Mouse (Mus musculus) hindbrain, embryonic 14.5 days (tissue): ENCODE results near the gene Cep41. TPM values are rescaled to one million over a fixed set of nuclear protein-coding genes. Genes with fewer than 3 reads are reported as not detected.
A peak's percentile ranks its signal among the peaks of the same experiment; 100 is the strongest.

Source experiments
- ATAC-seq: fragments of 200-750 bp; cut with Nextera tagmentation; 2 replicates; pipeline ENCODE4 v1.8.0; 2017; ENCODE audit warnings: moderate number of reproducible peaks, mild to moderate bottlenecking, moderate TSS enrichment, moderate library complexity; ENCODE audit not compliant: low FRiP score
- DNase-seq: peaks from one replicate; pipeline ENCODE4 v3.0.0-alpha.2; 2015; ENCODE audit warnings: low spot score
- H3K27ac ChIP-seq: fragments of 300-500 bp; sonication (generic); 2 replicates; pipeline ENCODE4 v1.5.1; 2014; ENCODE audit warnings: mild to moderate bottlenecking, moderate library complexity
- H3K27me3 ChIP-seq: fragments of 300-500 bp; sonication (generic); 2 replicates; pipeline ENCODE4 v1.6.1; 2014; ENCODE audit warnings: mild to moderate bottlenecking, low read length, mixed read lengths; ENCODE audit not compliant: control insufficient read depth, insufficient read depth
- H3K36me3 ChIP-seq: fragments of 300-500 bp; sonication (generic); replicated peaks from 2 replicates; pipeline ENCODE4 v1.6.1; 2014; ENCODE audit not compliant: control insufficient read depth, insufficient read depth
- H3K4me1 ChIP-seq: fragments of 300-500 bp; sonication (generic); replicated peaks from 2 replicates; pipeline ENCODE4 v1.6.1; 2014; ENCODE audit warnings: antibody characterized with exemption, low read length, mixed read lengths; ENCODE audit not compliant: control insufficient read depth, insufficient read depth
- H3K4me2 ChIP-seq: fragments of 300-500 bp; sonication (generic); replicated peaks from 2 replicates; pipeline ENCODE4 v1.6.1; 2014; ENCODE audit warnings: mild to moderate bottlenecking, moderate library complexity
- H3K4me3 ChIP-seq: fragments of 300-500 bp; sonication (generic); replicated peaks from 2 replicates; pipeline ENCODE4 v1.5.1; 2014; ENCODE audit warnings: mild to moderate bottlenecking, low read length
- H3K9ac ChIP-seq: fragments of 300-500 bp; sonication (generic); 2 replicates; pipeline ENCODE4 v1.6.1; 2014
- H3K9me3 ChIP-seq: fragments of 300-500 bp; sonication (generic); 2 replicates; pipeline ENCODE4 v1.6.1; 2016; ENCODE audit warnings: low read length; ENCODE audit not compliant: control insufficient read depth
- WGBS: fragments of 180-500 bp; shearing (Covaris S2); extraction: QIAGEN DNeasy Blood & Tissue Kit; methylation state at CpG from one replicate; pipeline ENCODE4 v1.1.7; 2014; 5-methylcytosine and 5-hydroxymethylcytosine counted together
- polyA plus RNA-seq: library from polyadenylated mRNA; unstranded; fragments of >200 nt; fragmentation: Nextera tagmentation; extraction: Ambion mirVana; gene quantifications from 2 replicates; pipeline ENCODE4 v1.2.1, GENCODE M21; 2014

The Cep41 gene
- polyA plus RNA-seq, 1 experiment from 2014 or later: 12.2 TPM

DNA sequence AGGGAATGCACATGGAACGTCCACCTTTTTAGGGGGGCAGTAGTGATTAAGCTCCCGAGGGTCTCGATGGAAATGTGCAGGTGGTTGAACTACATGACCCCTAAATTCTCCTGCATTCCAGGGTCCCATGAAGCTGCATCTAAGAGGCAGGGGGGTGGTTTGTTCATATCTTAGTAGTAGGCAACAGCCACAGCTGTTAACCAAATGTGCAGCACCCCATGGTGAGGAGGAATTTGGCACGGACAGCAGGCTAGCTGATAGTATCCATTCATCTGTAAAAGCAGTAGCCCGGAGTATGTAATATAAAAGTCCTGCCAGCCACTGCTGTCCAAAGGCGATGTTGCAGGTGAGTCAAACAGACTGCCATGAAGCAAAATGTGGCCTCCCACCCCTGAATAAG, 48.2 kb downstream of the Cep41 start:
- Histone ChIP-seq H3K4me2 (no peak overlapping the region), H3K9ac (no peak overlapping the region), H3K27ac (no peak overlapping the region), H3K27me3 (no peaks in the 10 kb centered on the region), H3K4me1 (0 out of 2 replicates have a peak, but pooled peaks cover 8% of the 10 kb centered on the region), H3K4me3 (no peak overlapping the region), H3K36me3 (no peaks in the 10 kb centered on the region), H3K9me3 (no peaks in the 10 kb centered on the region)
- DNase-seq (no peak), ATAC-seq (no peak)
- WGBS: 69% methylated on average over 6 of the region's 6 CpGs

DNA sequence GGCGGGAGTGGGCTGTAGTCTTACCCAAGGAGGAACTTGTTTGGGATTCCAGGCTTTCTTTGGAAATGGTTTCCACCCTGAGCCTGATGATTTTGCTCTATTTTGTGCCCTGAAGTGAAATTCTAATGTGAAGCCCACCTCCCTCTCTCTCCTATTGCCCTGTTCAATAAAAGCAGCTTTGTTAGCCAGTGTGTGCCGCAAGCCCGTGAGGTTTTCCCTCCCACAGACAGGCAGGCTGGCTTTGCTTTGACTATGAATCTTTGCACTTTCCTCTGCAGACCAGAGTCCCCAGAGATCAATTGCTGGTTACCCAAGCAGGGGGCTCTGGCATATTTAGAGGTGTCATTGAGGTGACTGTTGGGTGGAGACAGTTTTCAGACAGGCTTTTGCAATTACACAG, 49.1 kb downstream of the Cep41 start:
- H3K4me3 ChIP-seq: no peak overlapping the region
- H3K4me1 ChIP-seq: no peaks in the 10 kb centered on the region
- 44% methylated on average over 3 of the region's 3 CpGs for WGBS
- no peak overlapping the region for H3K4me2 ChIP-seq
- no peak for DNase-seq
- no peak for ATAC-seq
- no peaks in the 10 kb centered on the region for H3K36me3 ChIP-seq
- H3K27me3 ChIP-seq: no peaks in the 10 kb centered on the region
- H3K27ac ChIP-seq: no peak overlapping the region; the same call in 1 of the 2 replicates
- no peaks in the 10 kb centered on the region for H3K9me3 ChIP-seq
- H3K9ac ChIP-seq: no peak overlapping the region

DNA sequence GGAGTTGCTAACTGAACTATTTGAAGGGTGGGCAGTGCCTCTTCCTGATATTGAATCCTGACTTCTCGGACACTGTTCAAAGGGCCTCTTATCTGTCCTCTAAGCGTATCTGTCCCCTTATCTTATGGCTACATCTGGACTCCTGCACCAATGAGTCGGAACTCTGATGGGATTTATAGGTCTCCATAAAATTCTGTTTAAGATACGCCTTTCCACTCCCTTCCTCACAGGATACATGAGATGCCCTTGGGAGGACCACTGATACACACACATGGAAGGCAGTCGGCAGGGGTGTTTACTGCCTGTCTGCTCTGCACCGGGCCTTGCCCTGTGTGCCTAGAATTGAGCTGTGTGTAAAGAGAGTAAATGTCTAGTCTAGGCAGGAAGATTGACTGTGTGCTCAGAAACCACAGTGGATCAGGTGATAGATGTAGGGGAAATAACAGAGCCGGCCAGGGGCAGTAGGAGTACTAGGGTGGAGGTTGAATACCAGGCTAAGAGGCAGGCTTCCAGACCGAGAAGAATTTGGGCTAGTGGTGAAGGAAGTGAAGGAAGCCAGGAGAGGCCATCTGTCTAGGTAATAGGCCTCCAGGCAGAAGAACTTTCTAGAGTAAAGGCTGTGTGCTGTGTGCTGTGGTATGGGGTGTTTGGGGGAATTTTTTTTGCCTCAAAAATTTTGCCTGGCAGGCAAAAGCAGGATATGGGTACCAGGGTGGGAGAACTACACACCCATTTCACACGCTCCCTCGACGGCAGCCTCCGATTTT, 49.7 kb downstream of the Cep41 start:
- DNase-seq (no peak), ATAC-seq (no peak)
- Histone ChIP-seq H3K27ac (no peak overlapping the region; the same call in 1 of the 2 replicates), H3K4me1 (no peaks in the 10 kb centered on the region), H3K9ac (no peak overlapping the region), H3K4me3 (no peak overlapping the region), H3K36me3 (no peaks in the 10 kb centered on the region), H3K9me3 (no peaks in the 10 kb centered on the region), H3K4me2 (no peak overlapping the region), H3K27me3 (no peaks in the 10 kb centered on the region)
- 86% methylated on average over 12 of the region's 12 CpGs for WGBS

DNA sequence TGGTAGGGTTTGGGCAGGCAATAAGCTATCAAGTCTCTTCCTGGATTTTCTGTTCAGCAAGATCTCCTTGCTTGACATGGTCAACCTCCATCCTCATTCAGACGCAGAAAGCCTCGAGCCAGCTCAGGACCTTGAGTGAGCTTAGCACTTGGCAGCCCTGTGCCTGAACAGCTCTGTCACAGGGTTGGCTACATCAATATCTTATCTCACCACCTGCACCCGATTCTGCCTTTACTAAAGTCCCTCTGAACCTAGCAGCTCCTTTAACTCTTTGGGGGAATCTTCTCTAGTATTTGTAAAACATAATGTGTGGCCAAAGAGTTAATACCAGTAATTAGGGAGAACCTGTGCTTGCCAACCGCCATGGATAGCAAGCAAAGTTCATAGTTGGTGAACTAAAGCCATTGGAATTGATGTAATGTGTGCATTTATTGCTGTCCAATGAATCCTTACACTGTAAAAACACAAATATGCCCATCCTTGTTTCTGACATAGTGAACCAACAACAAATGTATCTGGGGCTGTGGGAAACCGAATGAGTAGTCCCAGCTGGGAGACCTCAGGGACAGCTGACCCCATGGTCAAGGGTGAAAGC, 54.8 kb downstream of the Cep41 start, which contains the start of gene Cpa1:
TSS of gene Cpa1 (plus strand) at position 545 of the 595 bp plus-strand sequence.
- Histone ChIP-seq H3K4me2 (no peak within 1 kb of the TSS), H3K9me3 (no peaks in the 10 kb centered on the region), H3K4me1 (no peaks in the 10 kb centered on the region), H3K36me3 (no peaks in the 10 kb centered on the region), H3K27me3 (no peaks in the 10 kb centered on the region), H3K4me3 (no peak within 1 kb of the TSS), H3K27ac (no peak within 1 kb of the TSS), H3K9ac (no peak within 1 kb of the TSS)
- 92% methylated on average over 5 of the region's 5 CpGs for WGBS
- DNase-seq (no peak), ATAC-seq (no peak)

DNA sequence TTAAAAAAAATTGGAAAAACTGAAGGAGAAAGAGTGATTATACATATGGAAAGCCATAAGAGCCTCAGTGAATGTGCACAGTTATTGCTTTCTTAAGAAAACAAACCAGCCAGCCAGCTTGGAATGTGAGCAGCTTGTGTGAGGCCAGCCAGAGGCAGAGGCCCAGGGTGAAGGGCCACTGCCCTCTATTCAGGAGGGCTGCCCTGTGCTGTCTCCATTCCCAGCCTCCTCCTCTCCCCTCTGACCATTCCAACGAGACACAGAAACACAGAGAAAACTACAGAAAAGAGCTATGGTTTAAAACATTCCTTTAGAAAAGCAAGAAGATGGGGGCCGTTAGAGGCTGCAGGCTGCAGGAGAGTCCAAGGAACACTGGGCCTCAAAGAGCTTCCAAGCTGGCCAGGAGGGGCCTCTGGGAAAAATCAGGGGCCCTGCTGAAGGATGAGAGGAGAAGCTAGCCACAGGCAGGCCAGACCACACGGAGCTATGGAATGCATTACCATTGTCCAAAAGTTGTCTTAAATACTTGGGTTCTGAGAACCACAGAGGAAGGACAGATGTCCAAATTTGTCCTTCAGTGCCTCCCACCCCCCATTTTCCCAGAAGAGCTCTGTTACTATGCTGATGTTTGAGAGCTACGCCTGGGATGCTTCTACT, 57.2 kb downstream of the Cep41 start:
- WGBS: 39% methylated on average over 4 of the region's 4 CpGs
- Histone ChIP-seq H3K27me3 (no peaks in the 10 kb centered on the region), H3K9me3 (no peaks in the 10 kb centered on the region), H3K36me3 (no peaks in the 10 kb centered on the region), H3K4me3 (no peak overlapping the region), H3K4me1 (no peaks in the 10 kb centered on the region), H3K4me2 (no peak overlapping the region), H3K9ac (no peak overlapping the region), H3K27ac (0 out of 2 replicates have a peak overlapping the region, but pooled peaks have one; percentile 23)
- no peak for ATAC-seq
- no peak for DNase-seq

DNA sequence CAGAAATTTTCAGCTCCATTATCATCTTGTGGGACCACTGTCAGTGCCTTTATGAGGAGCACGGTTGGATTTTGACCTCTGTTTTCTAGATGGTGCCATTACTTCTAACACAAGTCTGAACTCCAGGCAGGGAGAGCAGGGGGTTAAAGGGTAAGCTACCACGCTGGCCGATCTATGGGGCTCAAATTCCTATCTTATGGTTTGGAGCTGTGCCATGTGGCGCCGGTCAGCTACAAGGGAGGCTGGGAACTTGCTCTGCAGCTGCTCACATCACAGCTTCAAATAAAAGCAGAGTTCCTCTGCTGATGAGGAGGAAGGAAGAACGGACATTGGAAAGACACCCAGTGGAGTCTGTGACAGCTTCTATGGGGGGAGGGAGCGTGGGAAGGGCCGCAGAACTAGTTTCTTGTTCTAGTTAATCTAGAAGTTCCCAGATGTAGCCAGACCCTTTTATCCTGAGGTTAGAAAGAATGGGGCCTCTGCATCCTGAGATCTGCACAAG, 58.1 kb downstream of the Cep41 start:
- Histone ChIP-seq H3K4me2 (no peak overlapping the region), H3K27ac (no peak overlapping the region), H3K9me3 (no peaks in the 10 kb centered on the region), H3K9ac (no peak overlapping the region), H3K27me3 (no peaks in the 10 kb centered on the region), H3K36me3 (no peaks in the 10 kb centered on the region), H3K4me1 (no peaks in the 10 kb centered on the region), H3K4me3 (no peak overlapping the region)
- WGBS: 45% methylated on average over 8 of the region's 8 CpGs
- ATAC-seq (no peak), DNase-seq (no peak)

DNA sequence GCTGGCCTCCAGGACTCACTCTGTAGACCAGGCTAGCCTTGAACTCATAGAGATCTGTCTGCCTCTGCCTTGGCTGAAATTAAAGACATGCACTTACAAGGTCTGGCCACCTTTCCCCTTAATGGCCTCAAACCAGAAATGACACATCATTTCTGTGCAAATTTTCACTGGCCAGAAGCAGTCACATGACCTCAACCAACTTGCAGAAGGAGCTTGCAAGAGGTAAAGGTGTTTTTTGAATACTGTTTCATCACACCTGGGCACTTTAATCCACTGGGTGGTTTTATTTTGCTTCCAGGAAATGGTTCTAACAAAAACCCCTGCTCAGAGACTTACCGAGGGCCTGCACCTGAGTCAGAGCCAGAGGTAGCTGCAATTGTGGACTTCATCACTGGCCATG, 63.6 kb downstream of the Cep41 start:
- DNase-seq (no peak), ATAC-seq (no peak)
- Histone ChIP-seq H3K36me3 (no peaks in the 10 kb centered on the region), H3K27ac (no peak overlapping the region), H3K4me2 (no peak overlapping the region), H3K4me1 (peaks cover 6% of the 10 kb centered on the region; the same call in 1 of the 2 replicates), H3K4me3 (no peak overlapping the region), H3K9me3 (no peaks in the 10 kb centered on the region), H3K27me3 (no peaks in the 10 kb centered on the region), H3K9ac (no peak overlapping the region)
- WGBS: 97% methylated on average over 1 of the region's 1 CpGs

DNA sequence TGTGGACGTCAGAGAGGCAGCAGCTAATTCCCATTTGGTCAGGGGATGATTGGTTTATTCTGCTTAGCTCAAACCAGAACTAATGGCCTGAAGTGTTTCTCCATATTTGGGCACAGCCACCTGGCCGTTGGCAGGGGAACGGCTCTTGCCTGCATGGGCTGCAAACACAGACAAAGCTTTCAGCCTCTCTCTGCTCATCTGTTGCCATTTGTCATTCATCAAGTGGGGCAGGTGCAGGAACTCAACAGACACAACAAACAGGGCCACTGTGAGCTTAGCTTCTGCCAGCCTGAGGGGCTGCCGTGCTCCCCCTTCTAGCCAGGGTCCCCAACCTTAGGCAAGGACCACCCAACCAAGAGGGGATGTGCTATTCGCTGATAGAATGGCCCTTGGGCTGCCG, 65.4 kb downstream of the Cep41 start:
- peak; percentile 79; the same call in 1 of the 2 replicates for ATAC-seq
- 36% methylated on average over 6 of the region's 6 CpGs for WGBS
- no peaks in the 10 kb centered on the region for H3K9me3 ChIP-seq
- H3K4me1 ChIP-seq: peaks cover 6% of the 10 kb centered on the region; the same call in 1 of the 2 replicates
- H3K27ac ChIP-seq: peak overlapping the region; percentile 69
- DNase-seq: no peak
- no peaks in the 10 kb centered on the region for H3K27me3 ChIP-seq
- H3K4me3 ChIP-seq: no peak overlapping the region
- no peak overlapping the region for H3K4me2 ChIP-seq
- H3K9ac ChIP-seq: no peak overlapping the region
- no peaks in the 10 kb centered on the region for H3K36me3 ChIP-seq

DNA sequence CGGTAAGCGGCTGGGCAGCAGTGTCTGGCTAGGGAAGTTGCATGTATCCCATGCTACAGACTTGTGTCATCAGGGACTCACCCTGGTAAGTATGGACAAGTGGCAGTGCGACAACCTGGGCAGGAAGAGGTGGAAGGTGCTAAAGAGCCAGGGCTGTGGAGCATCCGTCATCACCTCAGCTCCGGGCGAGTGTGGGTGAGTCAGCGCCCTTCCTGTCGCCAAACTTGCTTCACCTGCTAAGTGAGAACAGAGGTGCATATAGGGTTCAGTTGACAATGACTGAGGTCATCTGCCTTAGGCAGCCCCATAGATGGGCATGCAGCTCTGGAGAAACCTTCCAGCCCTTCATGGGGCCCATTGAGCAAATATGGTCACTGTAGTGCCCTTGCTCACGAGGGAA, 68.8 kb downstream of the Cep41 start:
- H3K36me3 ChIP-seq: no peaks in the 10 kb centered on the region
- H3K4me1 ChIP-seq: peaks cover 6% of the 10 kb centered on the region; the same call in 1 of the 2 replicates
- DNase-seq (no peak), ATAC-seq (no peak)
- H3K9ac ChIP-seq: no peak overlapping the region
- no peaks in the 10 kb centered on the region for H3K9me3 ChIP-seq
- H3K4me3 ChIP-seq: no peak overlapping the region
- no peak overlapping the region for H3K27ac ChIP-seq
- WGBS: 97% methylated on average over 9 of the region's 9 CpGs
- no peak overlapping the region for H3K4me2 ChIP-seq
- H3K27me3 ChIP-seq: no peaks in the 10 kb centered on the region
